Mouse (Mus musculus) C3H10T1/2 (cell line): Measurements from ENCODE around the gene Aspn. TPM values are rescaled to one million over a fixed set of nuclear protein-coding genes. Genes with fewer than 3 reads are reported as not detected.

Source experiments
- polyA plus RNA-seq, 2 experiments: library from polyadenylated mRNA; unstranded; fragments of >200 nt; fragmentation: generic; extraction: Trizol; gene quantifications; one replicate each; pipeline ENCODE4 v1.2.1; 2012; ENCODE audit warnings: missing spikeins in 2 of 2

Gene Aspn
- polyA plus RNA-seq = 1 to 10 TPM in 1 of 2 experiments, under 1 TPM in 1; 0.04 to 5.0 TPM

DNA sequence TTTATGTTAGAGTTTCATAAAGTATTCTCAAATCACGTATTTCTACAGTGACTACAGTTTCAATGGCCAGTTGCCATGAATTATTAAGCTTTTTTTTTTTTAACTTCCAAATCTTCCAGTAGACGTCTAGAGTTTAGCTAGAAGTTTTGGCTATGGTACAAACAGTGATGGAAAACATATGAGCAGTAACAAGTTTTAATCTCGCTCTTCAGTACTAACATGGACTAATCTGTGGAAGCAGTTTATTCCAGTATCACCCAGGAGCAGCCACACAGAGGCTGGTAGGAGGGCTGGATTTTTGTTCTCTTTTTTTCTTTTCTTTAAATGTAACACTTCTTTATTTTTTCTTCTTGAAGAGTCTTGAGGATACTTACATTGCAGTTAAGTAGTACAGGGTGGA lies at the start of gene Aspn:
Gene Aspn, plus strand, starts transcription at position 165 of the 400 bp plus-strand sequence.

DNA sequence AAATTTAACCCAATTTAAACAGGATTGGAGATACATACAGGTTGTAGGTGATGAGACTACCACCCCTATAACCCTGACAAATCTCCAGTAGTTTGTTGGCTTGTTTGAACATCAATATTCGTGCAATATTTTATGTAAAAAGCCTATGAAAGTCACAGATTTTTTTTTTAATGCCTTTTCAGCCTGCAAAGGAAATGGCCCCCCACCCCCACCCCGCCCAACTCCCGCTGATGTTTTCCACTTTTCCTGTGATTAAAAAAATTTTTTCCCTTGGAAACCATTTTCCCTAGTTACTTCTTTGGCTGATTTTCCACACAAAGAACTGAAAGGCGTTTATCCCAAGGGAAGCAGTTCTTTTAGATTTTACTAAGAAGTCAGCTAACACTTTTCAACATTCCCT lies 39.7 kb upstream of the Aspn start, which contains the start of gene Ecm2:
Gene Ecm2, plus strand, starts transcription at position 301 of the 400 bp plus-strand sequence.

DNA sequence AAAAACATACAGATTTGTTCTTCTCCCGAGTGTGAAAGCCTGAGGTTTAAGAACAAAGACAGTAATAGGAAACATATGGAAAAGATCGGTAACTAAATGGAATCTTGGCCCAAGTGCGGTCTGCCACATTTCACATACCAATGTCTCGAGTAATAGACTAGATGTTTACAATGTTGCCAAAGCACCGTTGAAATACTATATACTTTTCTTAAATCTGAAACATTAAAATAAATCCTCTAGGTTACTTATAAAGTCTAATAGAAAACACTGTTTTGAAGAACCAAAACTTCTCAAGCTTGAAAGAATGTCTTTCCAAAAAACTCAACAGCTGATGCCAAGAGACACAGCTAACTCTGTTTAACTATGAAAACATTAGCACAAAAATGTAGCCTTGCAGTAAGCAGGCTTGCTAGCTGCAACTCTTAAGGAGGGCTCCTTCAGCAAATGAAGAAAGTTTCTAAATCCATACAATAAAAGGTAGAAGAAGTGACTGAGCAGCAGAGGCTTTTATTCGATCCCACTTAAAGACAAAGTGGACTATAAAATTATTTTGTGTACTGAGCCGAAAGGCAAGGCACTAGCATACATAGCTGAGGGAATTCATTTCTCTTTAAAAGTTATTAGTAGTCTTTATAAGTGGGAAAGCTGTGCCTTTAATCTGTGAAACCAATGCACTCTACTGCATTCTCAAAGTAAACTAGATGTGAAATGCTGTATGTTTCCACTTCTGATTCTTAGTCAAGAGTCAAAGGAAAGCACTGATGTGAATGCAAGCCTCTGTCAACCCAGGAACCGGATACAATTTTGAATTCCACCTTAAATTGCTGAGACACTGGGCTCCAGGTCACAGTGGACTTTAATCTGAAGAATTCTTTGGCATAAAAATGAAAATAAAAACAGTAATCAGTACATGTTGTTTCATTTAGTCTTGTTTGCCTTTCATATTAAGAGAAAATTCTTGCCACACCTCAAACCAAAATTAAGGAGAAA lies 37.6 kb downstream of the Aspn start, which contains the start of gene Omd:
Gene Omd, plus strand, starts transcription at position 922 of the 990 bp plus-strand sequence.

DNA sequence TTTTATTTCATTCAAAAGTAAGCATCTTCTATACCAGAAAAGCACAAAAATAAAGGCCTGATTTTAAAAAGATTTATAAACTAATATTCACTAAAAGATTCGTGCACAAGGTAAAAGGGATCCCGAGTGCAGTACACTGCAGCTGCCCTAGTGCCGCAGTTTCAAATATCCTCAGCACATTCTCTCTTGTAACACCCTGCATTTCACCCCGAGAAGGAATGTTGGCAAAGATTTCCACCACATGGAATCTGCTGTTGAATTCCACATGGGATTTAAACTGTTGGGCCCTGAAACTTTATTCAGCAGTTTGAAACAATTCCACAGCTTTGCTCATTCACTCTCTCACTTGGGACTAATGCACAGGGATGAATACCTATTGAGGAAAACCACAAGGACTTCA lies 63.5 kb downstream of the Aspn start, which contains the start of gene Ogn:
Gene Ogn, plus strand, starts transcription at position 333 of the 400 bp plus-strand sequence.

Other genes with a start within 250 kb of the Aspn start
- 1 to 10 TPM; 2.8 to 4.8 TPM for gene Fgd3, start 224.1 kb upstream of the Aspn start, polyA plus RNA-seq
- gene Bicd2, start 202.9 kb upstream of the Aspn start, polyA plus RNA-seq = 10 to 100 TPM in 1 of 2 experiments, 1 to 10 TPM in 1; 3.5 to 18.4 TPM
- gene Ippk, start 123.2 kb upstream of the Aspn start, polyA plus RNA-seq = 1 to 10 TPM in 1 of 2 experiments, under 1 TPM in 1; 0.75 to 3.3 TPM
- gene Tes3-ps, start 51.1 kb upstream of the Aspn start, polyA plus RNA-seq = under 1 TPM; 0.05 to 0.30 TPM
- gene Ecm2, start 39.6 kb upstream of the Aspn start, polyA plus RNA-seq = 1 to 10 TPM in 1 of 2 experiments, under 1 TPM in 1; 0.01 to 1.6 TPM
- 1 to 10 TPM in 1 of 2 experiments, under 1 TPM in 1; 0.09 to 3.2 TPM for gene Omd, start 38.0 kb downstream of the Aspn start, polyA plus RNA-seq
- gene Ogn, start 63.6 kb downstream of the Aspn start, polyA plus RNA-seq = 10 to 100 TPM in 1 of 2 experiments, under 1 TPM in 1; 0.40 to 63.1 TPM
- gene Cenpp, start 108.3 kb downstream of the Aspn start, polyA plus RNA-seq = 10 to 100 TPM in 1 of 2 experiments, 1 to 10 TPM in 1; 1.3 to 12.9 TPM
- gene Nol8, start 108.6 kb downstream of the Aspn start, polyA plus RNA-seq = under 1 TPM; 0.26 to 0.76 TPM
- 10 to 100 TPM in 1 of 2 experiments, 1 to 10 TPM in 1; 9.9 to 18.0 TPM for gene Iars, start 137.7 kb downstream of the Aspn start, polyA plus RNA-seq